Mouse (Mus musculus) forebrain, embryonic 14.5 days (tissue): ENCODE measurements around the gene Gm20219. TPM values are rescaled to one million over a fixed set of nuclear protein-coding genes. Genes with fewer than 3 reads are reported as not detected.

Experiments used
- ATAC-seq: fragments of 200-750 bp; cut with Nextera tagmentation; 2 replicates; pipeline ENCODE4 v1.8.0; 2017; ENCODE audit warnings: mild to moderate bottlenecking, moderate library complexity
- DNase-seq: peaks from one replicate; pipeline ENCODE4 v3.0.0-alpha.2; 2015; ENCODE audit warnings: low spot score
- H3K27ac ChIP-seq: fragments of 300-500 bp; sonication (generic); 2 replicates; pipeline ENCODE4 v1.5.1; 2014; ENCODE audit warnings: low read depth, mild to moderate bottlenecking, control low read depth, low read length, moderate library complexity
- H3K27me3 ChIP-seq: fragments of 300-500 bp; sonication (generic); replicated peaks from 2 replicates; pipeline ENCODE4 v1.6.1; 2014; ENCODE audit warnings: low read length, control low read depth, mixed read lengths; ENCODE audit not compliant: control insufficient read depth, insufficient read depth
- H3K36me3 ChIP-seq: fragments of 300-500 bp; sonication (generic); 2 replicates; pipeline ENCODE4 v1.6.1; 2014; ENCODE audit warnings: low read length, control low read depth; ENCODE audit not compliant: control insufficient read depth, insufficient read depth
- H3K4me1 ChIP-seq: fragments of 300-500 bp; sonication (generic); 2 replicates; pipeline ENCODE4 v1.6.1; 2014; ENCODE audit warnings: antibody characterized with exemption, low read length, control low read depth; ENCODE audit not compliant: control insufficient read depth, insufficient read depth
- H3K4me2 ChIP-seq: fragments of 300-500 bp; sonication (generic); 2 replicates; pipeline ENCODE4 v1.6.1; 2014; ENCODE audit warnings: mild to moderate bottlenecking, control low read depth, low read length
- H3K4me3 ChIP-seq: fragments of 300-500 bp; sonication (generic); 2 replicates; pipeline ENCODE4 v1.5.1; 2014; ENCODE audit warnings: low read depth, low read length, control low read depth
- H3K9ac ChIP-seq: fragments of 300-500 bp; sonication (generic); 2 replicates; pipeline ENCODE4 v1.6.1; 2014; ENCODE audit warnings: mild to moderate bottlenecking, low read length, control low read depth, moderate library complexity
- H3K9me3 ChIP-seq: fragments of 300-500 bp; sonication (generic); replicated peaks from 2 replicates; pipeline ENCODE4 v1.6.1; 2016; ENCODE audit warnings: low read length, control low read depth, mixed read lengths; ENCODE audit not compliant: control insufficient read depth
- WGBS: fragments of 180-500 bp; shearing (Covaris S2); extraction: QIAGEN DNeasy Blood & Tissue Kit; methylation state at CpG from one replicate; pipeline ENCODE4 v1.1.7; 2014; 5-methylcytosine and 5-hydroxymethylcytosine counted together
- polyA plus RNA-seq: library from polyadenylated mRNA; unstranded; fragments of >200 nt; fragmentation: Nextera tagmentation; extraction: Ambion mirVana; gene quantifications from 2 replicates; pipeline ENCODE4 v1.2.1, GENCODE M21; 2014

The Gm20219 gene
- polyA plus RNA-seq, 1 experiment from 2014 or later, result 0.36 TPM

DNA sequence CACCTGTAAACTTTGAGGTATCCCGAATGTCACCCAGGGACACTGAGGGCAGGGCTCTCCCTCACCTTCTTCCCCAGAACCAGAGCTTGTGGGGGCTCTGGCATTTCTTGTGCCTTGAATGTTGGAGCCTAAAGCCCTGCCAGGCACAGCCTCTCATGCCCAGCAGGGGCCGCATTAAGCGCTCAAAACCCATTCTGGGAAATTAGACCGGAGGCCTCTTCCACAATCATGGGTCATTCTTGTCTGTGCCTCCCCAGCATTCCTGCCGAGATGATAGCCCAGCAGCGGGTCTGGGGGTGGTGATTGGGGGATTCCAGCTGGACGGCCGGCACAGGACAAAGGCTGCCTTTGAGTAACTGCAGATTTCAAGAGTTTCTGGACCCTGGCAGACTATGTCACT, 16.3 kb downstream of the Gm20219 start:
- Histone ChIP-seq H3K4me2 (no peak overlapping the region), H3K4me3 (no peak overlapping the region), H3K4me1 (peaks cover 31% of the 10 kb centered on the region), H3K9me3 (no peaks in the 10 kb centered on the region), H3K27ac (peak overlapping the region; percentile 72), H3K9ac (no peak overlapping the region), H3K36me3 (no peaks in the 10 kb centered on the region), H3K27me3 (no peaks in the 10 kb centered on the region)
- 6% methylated on average over 8 of the region's 8 CpGs for WGBS
- DNase-seq, result peak; percentile 78
- peak; percentile 44 for ATAC-seq

DNA sequence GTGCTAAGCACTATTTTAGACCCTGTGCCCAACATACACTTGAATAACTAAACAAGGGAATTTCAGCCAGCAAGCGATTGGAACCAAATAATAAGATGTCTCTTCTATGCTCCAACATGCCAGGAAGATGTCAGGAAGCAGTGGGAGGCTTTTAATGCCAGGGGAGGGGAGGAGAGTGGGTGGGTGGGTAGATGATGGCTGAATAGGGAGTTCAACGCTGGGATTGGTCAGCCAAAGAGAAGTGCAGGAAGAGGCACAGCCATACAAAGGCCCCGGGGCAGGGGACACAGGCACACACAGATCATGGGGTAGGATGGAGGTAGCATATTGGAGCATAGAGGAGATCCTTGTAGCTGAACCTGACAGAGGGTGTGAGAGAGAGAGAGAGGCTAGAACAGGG, 17.3 kb downstream of the Gm20219 start:
- Histone ChIP-seq H3K4me2 (no peak overlapping the region), H3K9ac (no peak overlapping the region), H3K36me3 (no peaks in the 10 kb centered on the region), H3K4me3 (no peak overlapping the region), H3K27me3 (no peaks in the 10 kb centered on the region), H3K9me3 (no peaks in the 10 kb centered on the region), H3K4me1 (peaks cover 31% of the 10 kb centered on the region), H3K27ac (peak overlapping the region; percentile 85)
- ATAC-seq (peak; percentile 51; the same call in 1 of the 2 replicates), DNase-seq (peak; percentile 59)
- 23% methylated on average over 3 of the region's 3 CpGs for WGBS

DNA sequence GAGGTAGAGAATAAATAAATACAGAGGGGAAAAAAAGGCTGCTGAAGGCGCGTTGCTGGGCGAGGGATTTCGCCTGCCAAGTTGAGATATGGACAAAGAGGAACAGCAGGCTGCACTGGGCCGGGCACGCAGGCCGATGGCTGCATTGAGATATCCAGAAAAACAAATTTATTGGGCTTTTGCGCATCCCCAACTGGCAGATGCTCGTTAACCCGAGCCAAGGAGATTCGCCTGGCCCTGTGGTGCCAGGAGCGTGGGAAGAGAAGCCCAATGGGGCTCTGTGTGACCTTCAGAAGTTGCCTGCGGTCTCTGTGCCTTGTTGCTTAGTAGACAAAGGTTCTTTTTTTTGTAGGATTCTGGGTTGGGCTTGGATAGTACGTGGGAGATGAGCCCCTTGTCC, 18.0 kb downstream of the Gm20219 start:
- Histone ChIP-seq H3K27ac (peak overlapping the region; percentile 85), H3K4me3 (no peak overlapping the region), H3K36me3 (no peaks in the 10 kb centered on the region), H3K4me2 (no peak overlapping the region), H3K27me3 (no peaks in the 10 kb centered on the region), H3K4me1 (peaks cover 31% of the 10 kb centered on the region), H3K9me3 (no peaks in the 10 kb centered on the region), H3K9ac (peak overlapping the region; percentile 25; the same call in 1 of the 2 replicates)
- DNase-seq, result peak; percentile 80
- WGBS, result 14% methylated on average over 14 of the region's 14 CpGs
- ATAC-seq, result peak; percentile 42; the same call in 1 of the 2 replicates

DNA sequence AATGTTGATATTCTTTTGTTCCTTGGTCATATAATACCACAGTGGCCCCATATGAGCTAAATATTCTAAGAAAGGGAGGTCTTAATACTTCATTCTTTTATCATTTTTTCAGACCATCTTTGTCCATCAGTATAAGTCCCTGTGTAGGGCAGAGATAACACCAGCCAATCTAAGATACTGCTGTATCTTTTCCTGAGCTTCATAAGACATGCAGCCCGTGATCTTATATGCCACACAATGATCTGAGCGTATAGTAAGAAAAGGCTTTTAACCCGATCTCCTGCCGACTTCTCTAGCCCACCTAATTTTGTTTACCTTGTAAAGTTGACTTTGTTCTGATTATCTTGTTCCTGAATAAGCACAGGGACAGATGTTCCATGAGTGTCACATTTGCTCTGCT, 29.2 kb downstream of the Gm20219 start:
- Histone ChIP-seq H3K4me3 (no peak overlapping the region), H3K36me3 (no peaks in the 10 kb centered on the region), H3K4me1 (no peaks in the 10 kb centered on the region), H3K9ac (no peak overlapping the region), H3K9me3 (no peaks in the 10 kb centered on the region), H3K4me2 (no peak overlapping the region), H3K27me3 (no peaks in the 10 kb centered on the region), H3K27ac (no peak overlapping the region)
- DNase-seq (no peak), ATAC-seq (no peak)
- WGBS, result 88% methylated on average over 4 of the region's 4 CpGs

DNA sequence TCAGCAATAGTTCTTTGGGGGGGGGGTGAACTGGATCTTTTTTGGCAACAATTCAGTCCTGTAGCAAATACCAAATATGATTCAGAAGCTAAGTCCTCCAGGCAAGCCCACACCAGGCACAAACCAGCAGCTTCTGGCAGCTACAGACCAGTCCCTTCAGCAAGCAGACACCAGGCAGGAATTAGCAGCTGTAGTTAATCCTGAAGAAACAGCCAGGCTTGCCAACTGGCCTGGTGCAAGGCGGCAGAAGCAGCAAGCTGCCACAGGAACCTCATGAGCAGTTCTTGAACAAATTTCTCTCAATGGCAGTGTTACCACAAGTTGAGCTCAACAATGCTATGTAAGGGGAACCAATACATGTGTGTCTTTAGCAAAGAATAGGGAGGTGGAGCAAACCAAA, 31.4 kb downstream of the Gm20219 start:
- Histone ChIP-seq H3K9ac (no peak overlapping the region), H3K4me2 (no peak overlapping the region), H3K27me3 (no peaks in the 10 kb centered on the region), H3K27ac (no peak overlapping the region), H3K9me3 (no peaks in the 10 kb centered on the region), H3K36me3 (no peaks in the 10 kb centered on the region), H3K4me1 (no peaks in the 10 kb centered on the region), H3K4me3 (no peak overlapping the region)
- DNase-seq (no peak), ATAC-seq (no peak)
- WGBS, result 68% methylated on average over 1 of the region's 1 CpGs

DNA sequence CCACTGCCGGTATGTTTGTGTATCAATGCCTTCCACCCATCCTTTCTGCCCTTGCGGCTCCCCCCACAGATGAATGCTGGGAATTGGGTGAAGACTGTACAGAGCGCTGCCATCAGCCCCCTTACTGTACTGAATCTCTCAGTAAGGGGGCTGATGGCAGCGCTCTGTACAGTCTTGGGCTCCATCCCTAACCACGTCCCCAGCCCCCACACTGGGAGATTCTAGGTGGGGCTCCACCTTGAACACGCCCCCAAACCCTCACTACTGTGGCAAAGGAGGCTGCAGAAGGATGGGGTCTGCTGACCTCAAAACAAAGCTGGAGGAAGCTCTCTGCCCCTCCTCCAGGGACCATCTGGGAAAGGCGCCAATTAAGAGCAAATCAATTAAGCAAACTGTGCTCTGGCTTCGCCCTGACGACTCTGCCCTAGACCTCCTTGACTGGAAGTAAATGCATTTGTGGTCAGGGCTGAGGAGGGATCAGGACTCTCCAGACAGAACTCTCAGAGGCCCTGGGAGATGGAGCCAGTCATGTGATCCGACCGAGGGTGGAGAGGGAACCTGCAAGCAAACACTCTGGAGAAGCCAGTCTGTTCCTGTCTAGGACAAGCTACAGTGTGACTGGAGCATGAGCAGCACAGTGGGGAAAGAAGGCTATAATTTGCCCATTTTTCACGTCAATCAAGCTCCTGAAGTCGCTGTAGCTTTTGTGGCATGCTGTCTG, 38.3 kb downstream of the Gm20219 start:
- Histone ChIP-seq H3K27me3 (0 out of 2 replicates have a peak, but pooled peaks cover 7% of the 10 kb centered on the region), H3K4me2 (peak overlapping the region; percentile 24), H3K9me3 (no peaks in the 10 kb centered on the region), H3K36me3 (no peaks in the 10 kb centered on the region), H3K4me3 (no peak overlapping the region), H3K27ac (peak overlapping the region; percentile 94), H3K9ac (peak overlapping the region; percentile 50), H3K4me1 (peaks cover 24% of the 10 kb centered on the region)
- WGBS, result 5% methylated on average over 13 of the region's 13 CpGs
- DNase-seq (peak; percentile 83), ATAC-seq (peak; percentile 88)

DNA sequence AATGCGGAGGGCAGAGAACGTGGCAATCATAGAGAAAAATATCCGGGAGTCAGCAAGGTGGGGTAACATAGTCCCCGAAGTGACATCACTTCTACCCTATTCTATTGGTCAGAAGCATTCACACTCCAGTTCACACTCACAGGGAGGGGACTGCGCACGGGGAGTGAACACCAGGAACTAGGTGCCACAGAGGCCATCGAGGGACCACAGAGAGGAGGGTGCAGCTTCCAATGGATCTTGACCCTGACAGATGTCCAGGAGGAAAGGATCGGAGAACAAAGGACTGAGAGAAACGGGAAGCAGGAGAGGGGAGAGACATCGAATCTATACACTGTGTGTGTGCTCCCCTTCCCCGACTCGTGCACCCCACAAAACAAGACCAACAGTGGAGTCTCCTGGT, 39.3 kb downstream of the Gm20219 start:
- Histone ChIP-seq H3K27ac (peak overlapping the region; percentile 94), H3K36me3 (no peaks in the 10 kb centered on the region), H3K9ac (no peak overlapping the region), H3K27me3 (0 out of 2 replicates have a peak, but pooled peaks cover 7% of the 10 kb centered on the region), H3K4me2 (no peak overlapping the region), H3K9me3 (no peaks in the 10 kb centered on the region), H3K4me1 (peaks cover 34% of the 10 kb centered on the region), H3K4me3 (no peak overlapping the region)
- DNase-seq (peak; percentile 23), ATAC-seq (no peak)
- WGBS, result 31% methylated on average over 12 of the region's 12 CpGs

DNA sequence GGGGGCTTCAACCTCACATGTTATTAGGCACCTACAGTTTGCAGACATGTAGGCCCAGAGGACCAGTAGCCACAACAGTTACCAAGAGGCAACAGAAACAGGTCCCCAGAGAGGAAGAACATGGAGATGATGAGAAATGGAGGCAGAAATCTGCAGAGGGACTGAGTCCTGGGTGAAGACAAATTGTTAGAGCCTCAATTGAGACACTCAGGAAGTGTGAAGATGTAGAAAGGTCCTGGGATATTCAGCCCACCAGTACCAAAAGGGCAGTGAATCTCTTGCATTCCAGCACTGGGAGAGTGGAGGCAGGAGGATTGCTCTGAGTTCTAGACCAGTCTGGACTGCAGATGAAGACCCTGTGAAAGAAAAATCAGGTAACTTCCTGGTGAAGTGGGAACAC, 39.9 kb downstream of the Gm20219 start:
- Histone ChIP-seq H3K4me2 (no peak overlapping the region), H3K9me3 (no peaks in the 10 kb centered on the region), H3K36me3 (no peaks in the 10 kb centered on the region), H3K4me3 (no peak overlapping the region), H3K27me3 (0 out of 2 replicates have a peak, but pooled peaks cover 7% of the 10 kb centered on the region), H3K9ac (no peak overlapping the region), H3K27ac (peak overlapping the region; percentile 21; the same call in 1 of the 2 replicates), H3K4me1 (peaks cover 34% of the 10 kb centered on the region)
- ATAC-seq (no peak), DNase-seq (no peak)

DNA sequence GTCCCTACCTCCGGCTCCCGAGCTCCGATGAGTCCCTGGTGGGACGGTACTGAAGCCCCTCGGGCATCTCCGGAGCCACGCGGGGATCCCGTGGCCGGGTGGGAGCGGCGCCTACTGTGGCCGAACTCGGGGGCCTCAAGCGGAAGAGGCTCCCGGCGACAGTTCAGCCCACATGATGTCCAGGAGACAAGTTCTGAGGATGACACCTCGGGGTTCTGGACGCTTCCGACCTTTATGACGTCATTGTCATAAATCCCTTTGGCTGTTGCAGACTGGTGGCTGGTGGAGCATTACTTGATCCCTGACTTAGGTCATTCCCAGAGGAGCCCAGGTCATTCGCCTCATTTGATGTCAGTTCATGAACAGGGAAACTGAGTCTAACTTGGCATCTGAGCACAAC, 41.9 kb downstream of the Gm20219 start, which contains the start of gene Znrf4:
Znrf4 (minus strand) TSS at position 122 of the 400 bp plus-strand sequence.
- Histone ChIP-seq H3K36me3 (no peaks in the 10 kb centered on the region), H3K27ac (peak within 1 kb of the TSS; percentile 95; the same call in 1 of the 2 replicates), H3K9me3 (no peaks in the 10 kb centered on the region), H3K4me1 (peaks cover 47% of the 10 kb centered on the region), H3K9ac (peak within 1 kb of the TSS; percentile 43; the same call in 1 of the 2 replicates), H3K4me3 (peak within 1 kb of the TSS; percentile 21), H3K27me3 (0 out of 2 replicates have a peak, but pooled peaks cover 7% of the 10 kb centered on the region), H3K4me2 (peak within 1 kb of the TSS; percentile 45)
- no peak for ATAC-seq
- WGBS, result 71% methylated on average over 22 of the region's 22 CpGs
- DNase-seq, result no peak
